Mouse (Mus musculus): Measurements from ENCODE around the gene Lig3. TPM values are rescaled to one million over a fixed set of nuclear protein-coding genes. Genes with fewer than 3 reads are reported as not detected.

The Lig3 gene
- 33.3 and 34.6 TPM in 2 replicates for polyA plus RNA-seq (2015; fragmentation: Nextera tagmentation; extraction: Ambion mirVana)

DNA sequence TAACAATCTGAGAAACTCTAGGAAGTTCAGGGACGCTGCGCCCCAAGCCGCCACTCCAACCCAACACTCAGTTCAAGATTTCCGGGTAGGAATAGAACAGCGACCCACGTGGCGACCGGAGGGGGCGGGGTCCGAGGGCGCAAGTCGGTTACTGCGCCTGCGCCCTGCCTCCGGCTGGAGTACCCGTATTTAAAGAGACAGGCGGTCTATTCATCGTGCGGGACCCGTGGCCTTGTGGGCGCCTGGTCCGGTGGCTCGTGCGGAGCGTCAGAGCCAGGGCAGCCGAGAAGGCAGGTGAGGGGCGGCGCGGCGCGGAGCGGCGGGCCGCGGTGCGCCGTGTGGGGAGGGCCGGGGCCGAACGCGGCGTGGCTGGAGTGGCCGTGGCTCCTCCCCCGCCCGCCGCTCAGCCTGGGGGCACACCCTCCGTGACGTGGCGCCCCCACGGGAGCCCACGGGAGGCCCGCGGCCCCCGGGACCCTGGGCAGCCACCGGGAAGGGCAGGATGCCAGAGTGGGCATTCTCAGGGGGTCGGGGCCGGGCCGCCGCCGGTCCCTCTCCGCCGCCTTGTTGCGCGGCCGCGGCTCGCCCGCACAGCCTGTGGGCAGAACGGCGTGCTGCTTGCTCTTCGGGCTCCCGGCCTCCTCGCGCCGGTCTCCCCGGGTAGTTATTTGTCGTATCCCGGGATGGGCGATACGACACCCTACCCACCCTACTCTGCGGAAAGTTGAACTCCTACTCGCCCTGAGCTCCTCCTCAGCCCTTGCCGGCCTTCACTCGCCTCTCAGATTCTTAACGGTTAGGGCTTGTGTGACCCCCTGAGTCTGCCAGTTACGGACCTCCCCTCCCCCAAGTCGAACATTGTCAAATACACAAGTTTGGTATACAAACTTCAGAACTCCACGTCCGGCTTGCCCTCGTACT is at the start of gene Lig3:
Gene Lig3, plus strand, starts transcription at position 126 of the 921 bp plus-strand sequence.
- ATAC-seq (replicated peaks; ENCODE audit: low FRiP score) = peak; percentile 94
- peak within 1 kb of the TSS; percentile 72 for H3K4me2 ChIP-seq
- WGBS = under 1% methylated on average over 80 of the region's 90 CpGs
- peak within 1 kb of the TSS; percentile 94 for H3K9ac ChIP-seq
- no peaks in the 10 kb centered on the region for H3K27me3 ChIP-seq
- H3K4me1 ChIP-seq = peaks cover 17% of the 10 kb centered on the region
- peak within 1 kb of the TSS; percentile 98 for H3K4me3 ChIP-seq (replicated peaks)
- H3K27ac ChIP-seq = peak within 1 kb of the TSS; percentile 97
- peaks cover 31% of the 10 kb centered on the region for H3K36me3 ChIP-seq
- H3K9me3 ChIP-seq (replicated peaks) = no peaks in the 10 kb centered on the region

DNA sequence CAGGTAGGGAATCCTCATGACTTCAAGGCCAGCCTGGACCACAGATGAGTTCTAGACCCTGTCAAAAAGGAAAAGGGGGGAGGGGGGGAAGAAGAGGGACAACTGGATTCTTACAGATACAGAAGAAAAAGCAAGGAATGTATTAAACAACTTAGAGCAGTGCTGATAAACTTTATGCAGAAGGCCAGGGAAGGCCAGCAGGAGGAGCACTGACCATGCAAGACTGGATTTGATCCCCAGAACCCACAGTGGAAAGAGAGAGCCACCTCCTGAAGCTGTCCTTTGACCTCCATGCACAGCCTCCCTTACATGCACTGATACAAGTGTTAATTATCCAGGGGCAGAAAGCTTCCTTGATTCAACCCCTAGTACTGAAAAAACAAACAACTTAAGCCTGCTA is 46.7 kb upstream of the Lig3 start:
- no peaks in the 10 kb centered on the region for H3K9me3 ChIP-seq (replicated peaks)
- no peaks in the 10 kb centered on the region for H3K4me1 ChIP-seq
- H3K4me3 ChIP-seq (replicated peaks) = no peak overlapping the region
- no peak overlapping the region for H3K4me2 ChIP-seq
- no peak overlapping the region for H3K27ac ChIP-seq
- H3K36me3 ChIP-seq = no peaks in the 10 kb centered on the region
- no peaks in the 10 kb centered on the region for H3K27me3 ChIP-seq
- no peak overlapping the region for H3K9ac ChIP-seq
- no peak for ATAC-seq (replicated peaks; ENCODE audit: low FRiP score)

DNA sequence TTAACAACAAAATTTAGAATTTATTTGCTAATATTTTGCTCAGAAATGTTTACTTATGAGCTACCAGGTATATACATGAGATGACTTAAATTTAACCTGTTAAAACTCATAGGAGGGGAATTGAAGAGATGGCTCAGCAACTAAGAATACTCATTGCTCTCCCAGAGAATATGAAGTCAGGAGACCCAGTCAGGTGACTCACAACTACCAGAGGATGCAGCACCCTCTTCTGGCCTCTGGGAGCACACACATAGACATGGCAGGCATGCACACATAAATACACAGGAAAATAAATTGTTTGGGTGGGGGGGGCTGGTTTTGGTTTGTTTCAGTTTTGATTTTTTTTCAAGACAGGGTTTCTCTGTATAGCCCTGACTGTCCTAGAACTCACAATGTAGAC is 41.9 kb upstream of the Lig3 start:
- Histone ChIP-seq H3K4me2 (no peak overlapping the region), H3K27me3 (no peaks in the 10 kb centered on the region), H3K4me1 (no peaks in the 10 kb centered on the region), H3K9me3 (replicated peaks) (no peaks in the 10 kb centered on the region), H3K27ac (no peak overlapping the region), H3K9ac (no peak overlapping the region), H3K36me3 (no peaks in the 10 kb centered on the region), H3K4me3 (replicated peaks) (no peak overlapping the region)
- no peak for ATAC-seq (replicated peaks; ENCODE audit: low FRiP score)

DNA sequence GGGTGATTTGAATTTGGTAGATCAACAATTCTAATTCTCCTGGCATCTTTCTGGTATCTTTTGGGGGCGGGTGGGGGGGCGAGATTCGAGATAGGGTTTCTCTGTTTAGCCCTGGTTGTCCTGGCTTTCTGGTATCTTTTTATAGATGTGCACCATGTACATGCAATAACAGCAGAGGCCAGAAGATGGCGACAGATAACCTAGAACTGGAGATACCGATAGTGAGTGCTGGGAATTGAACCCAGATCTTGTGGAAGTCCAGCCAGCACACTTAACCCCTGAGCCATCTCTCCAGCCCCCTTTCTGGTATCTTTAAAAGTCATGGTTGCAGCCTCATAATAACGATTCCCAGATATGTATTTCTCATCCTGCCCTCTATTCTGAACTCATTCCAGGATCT is 34.8 kb upstream of the Lig3 start:
- Histone ChIP-seq H3K9me3 (replicated peaks) (no peaks in the 10 kb centered on the region), H3K27me3 (no peaks in the 10 kb centered on the region), H3K36me3 (no peaks in the 10 kb centered on the region), H3K4me3 (replicated peaks) (no peak overlapping the region), H3K9ac (no peak overlapping the region), H3K27ac (no peak overlapping the region), H3K4me1 (no peaks in the 10 kb centered on the region), H3K4me2 (no peak overlapping the region)
- ATAC-seq (replicated peaks; ENCODE audit: low FRiP score) = no peak
- WGBS = 36% methylated on average over 6 of the region's 6 CpGs

DNA sequence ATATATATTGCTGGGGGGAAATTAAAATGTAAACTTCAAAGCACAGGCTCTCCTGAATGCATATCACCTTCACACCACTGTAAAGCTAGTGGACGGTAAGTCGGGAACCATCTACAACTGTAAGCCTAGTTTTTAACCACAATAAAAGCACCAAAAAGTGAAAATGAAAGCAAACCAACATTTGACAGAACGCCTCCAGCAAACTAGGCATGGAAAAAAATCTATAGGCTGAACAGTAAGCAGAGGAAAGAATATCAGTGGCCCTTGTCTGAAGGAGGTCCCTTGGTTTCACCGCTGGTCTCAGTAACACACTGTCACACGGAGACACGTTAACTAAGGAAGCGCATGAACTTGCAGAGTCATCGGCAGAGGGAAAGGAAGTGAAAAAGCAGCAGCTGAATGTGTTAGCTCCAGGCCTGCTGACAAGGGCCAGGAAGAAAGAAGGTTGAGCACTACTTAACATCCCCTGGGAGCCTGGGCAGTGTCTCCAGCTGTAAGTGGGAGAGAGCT is 34.0 kb upstream of the Lig3 start:
- no peaks in the 10 kb centered on the region for H3K36me3 ChIP-seq
- no peak for ATAC-seq (replicated peaks; ENCODE audit: low FRiP score)
- no peak overlapping the region for H3K4me3 ChIP-seq (replicated peaks)
- H3K27me3 ChIP-seq = no peaks in the 10 kb centered on the region
- no peaks in the 10 kb centered on the region for H3K9me3 ChIP-seq (replicated peaks)
- no peak overlapping the region for H3K9ac ChIP-seq
- no peaks in the 10 kb centered on the region for H3K4me1 ChIP-seq
- no peak overlapping the region for H3K4me2 ChIP-seq
- no peak overlapping the region for H3K27ac ChIP-seq
- 76% methylated on average over 8 of the region's 8 CpGs for WGBS

DNA sequence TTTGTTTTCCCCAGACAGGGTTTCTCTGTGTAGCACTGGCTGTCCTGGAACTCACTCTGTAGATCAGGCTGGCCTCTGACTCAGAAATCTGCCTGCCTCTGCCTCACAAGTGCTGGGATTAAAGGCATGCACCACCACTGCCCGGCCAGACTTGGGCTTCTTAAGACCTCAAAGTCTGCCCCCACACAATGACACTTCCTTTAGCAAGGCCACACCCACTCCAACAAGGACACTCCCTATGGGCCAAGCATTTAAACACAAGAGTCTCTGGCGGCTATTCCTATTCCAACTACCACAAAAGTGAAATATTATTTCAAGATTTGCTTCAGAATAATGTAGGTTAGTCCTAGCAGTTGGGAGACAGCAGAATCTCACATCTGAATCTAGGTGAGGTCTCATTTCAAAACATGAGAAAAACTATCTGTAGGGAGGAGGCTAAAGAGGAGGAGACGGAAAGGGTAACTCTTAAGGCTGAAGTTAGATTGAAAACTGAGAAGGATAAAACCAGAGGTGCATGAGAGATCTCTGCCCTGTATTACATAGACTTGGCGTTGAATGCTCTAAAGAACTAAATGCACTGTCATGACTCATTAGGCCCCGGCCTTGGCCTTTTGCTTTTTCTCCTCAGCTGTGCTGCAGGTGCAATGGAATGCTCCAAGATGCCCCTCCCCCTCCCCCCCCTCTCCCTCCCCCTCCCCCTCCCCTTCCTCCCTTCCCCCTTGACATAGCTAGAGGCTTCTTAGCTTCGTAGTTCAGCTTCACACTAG is 28.4 kb upstream of the Lig3 start:
- H3K4me1 ChIP-seq = no peaks in the 10 kb centered on the region
- no peaks in the 10 kb centered on the region for H3K9me3 ChIP-seq (replicated peaks)
- 49% methylated on average over 6 of the region's 6 CpGs for WGBS
- no peak overlapping the region for H3K27ac ChIP-seq
- H3K4me2 ChIP-seq = no peak overlapping the region
- H3K36me3 ChIP-seq = no peaks in the 10 kb centered on the region
- no peak for ATAC-seq (replicated peaks; ENCODE audit: low FRiP score)
- no peak overlapping the region for H3K9ac ChIP-seq
- no peak overlapping the region for H3K4me3 ChIP-seq (replicated peaks)
- H3K27me3 ChIP-seq = peaks cover under 1% of the 10 kb centered on the region; the same call in 1 of the 2 replicates

DNA sequence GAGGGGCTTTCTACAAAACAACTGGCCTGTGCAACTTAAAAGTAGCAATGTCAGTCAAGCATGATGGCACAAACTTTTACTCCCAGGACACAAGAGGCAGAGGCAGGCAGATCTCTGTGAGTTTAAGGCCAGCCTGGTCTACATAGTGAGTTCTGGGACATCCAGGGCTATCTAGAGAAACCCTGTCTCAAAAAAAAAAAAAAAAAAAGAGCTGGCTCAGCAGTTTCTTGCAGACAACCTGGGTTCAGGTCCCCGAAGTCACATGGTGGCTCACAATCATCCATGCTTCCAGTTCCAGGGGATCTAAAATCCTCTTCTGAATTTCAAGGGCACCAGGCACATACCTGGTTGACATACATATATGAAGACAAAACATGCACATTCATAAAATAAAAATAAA is 25.0 kb upstream of the Lig3 start:
- H3K27ac ChIP-seq = no peak overlapping the region
- H3K4me2 ChIP-seq = no peak overlapping the region
- H3K36me3 ChIP-seq = no peaks in the 10 kb centered on the region
- no peaks in the 10 kb centered on the region for H3K9me3 ChIP-seq (replicated peaks)
- WGBS = 93% methylated on average over 1 of the region's 1 CpGs
- H3K4me3 ChIP-seq (replicated peaks) = no peak overlapping the region
- peaks cover 9% of the 10 kb centered on the region for H3K27me3 ChIP-seq
- no peak overlapping the region for H3K9ac ChIP-seq
- ATAC-seq (replicated peaks; ENCODE audit: low FRiP score) = no peak
- no peaks in the 10 kb centered on the region for H3K4me1 ChIP-seq

DNA sequence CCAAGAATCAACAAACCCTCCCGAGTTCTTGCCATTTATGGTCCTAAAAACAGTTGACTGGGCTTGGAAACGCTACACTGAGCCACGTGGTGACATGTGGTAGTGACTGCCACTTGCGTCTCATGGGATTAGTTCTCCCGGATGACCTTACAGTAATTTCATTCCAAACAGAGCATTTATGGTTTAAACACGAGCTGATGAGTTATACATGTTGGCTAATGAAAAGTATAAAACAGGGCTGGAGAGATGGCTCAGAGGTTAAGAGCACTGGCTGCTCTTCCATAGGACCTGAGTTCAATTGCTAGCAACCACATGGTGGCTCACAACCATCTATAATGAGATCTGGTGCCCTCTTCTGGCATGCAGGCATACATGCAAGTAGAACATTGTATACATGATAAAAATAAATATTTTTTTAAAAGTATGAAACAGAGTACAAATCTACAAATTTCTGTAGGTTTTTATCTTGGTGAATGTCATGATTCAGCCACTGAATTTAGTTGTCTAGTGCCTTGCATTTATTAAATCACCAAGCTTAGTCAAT is 18.6 kb upstream of the Lig3 start:
- no peak for ATAC-seq (replicated peaks; ENCODE audit: low FRiP score)
- Histone ChIP-seq H3K36me3 (peaks cover 3% of the 10 kb centered on the region), H3K9me3 (replicated peaks) (no peaks in the 10 kb centered on the region), H3K9ac (no peak overlapping the region), H3K4me1 (peaks cover 22% of the 10 kb centered on the region), H3K27me3 (peaks cover 9% of the 10 kb centered on the region), H3K4me2 (no peak overlapping the region), H3K27ac (no peak overlapping the region), H3K4me3 (replicated peaks) (no peak overlapping the region)
- 84% methylated on average over 6 of the region's 6 CpGs for WGBS

DNA sequence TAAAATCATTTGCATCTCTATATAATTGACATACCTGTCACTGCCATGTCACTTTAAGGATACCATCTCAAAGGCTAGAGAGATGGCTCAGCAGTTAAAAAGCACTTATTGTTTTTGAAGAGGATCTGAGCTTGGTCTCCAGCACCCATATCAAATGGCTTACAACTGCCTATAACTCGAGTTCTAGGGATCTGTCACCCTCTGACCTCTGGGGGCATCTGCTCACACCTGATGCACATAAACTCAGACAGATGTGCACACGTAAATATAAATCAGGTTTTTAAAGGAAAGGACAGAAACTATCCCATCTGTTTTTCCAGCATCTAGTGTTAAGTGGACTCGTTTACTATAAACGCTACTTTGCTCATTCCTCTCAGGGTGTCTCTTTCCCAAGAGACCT is 17.6 kb upstream of the Lig3 start:
- ATAC-seq (replicated peaks; ENCODE audit: low FRiP score) = no peak
- Histone ChIP-seq H3K9me3 (replicated peaks) (no peaks in the 10 kb centered on the region), H3K36me3 (peaks cover 3% of the 10 kb centered on the region), H3K4me3 (replicated peaks) (peak overlapping the region; percentile 76), H3K9ac (peak overlapping the region; percentile 93), H3K27me3 (peaks cover 3% of the 10 kb centered on the region), H3K27ac (peak overlapping the region; percentile 96), H3K4me1 (peaks cover 22% of the 10 kb centered on the region), H3K4me2 (peak overlapping the region; percentile 88)
- WGBS = 7% methylated on average over 4 of the region's 4 CpGs

DNA sequence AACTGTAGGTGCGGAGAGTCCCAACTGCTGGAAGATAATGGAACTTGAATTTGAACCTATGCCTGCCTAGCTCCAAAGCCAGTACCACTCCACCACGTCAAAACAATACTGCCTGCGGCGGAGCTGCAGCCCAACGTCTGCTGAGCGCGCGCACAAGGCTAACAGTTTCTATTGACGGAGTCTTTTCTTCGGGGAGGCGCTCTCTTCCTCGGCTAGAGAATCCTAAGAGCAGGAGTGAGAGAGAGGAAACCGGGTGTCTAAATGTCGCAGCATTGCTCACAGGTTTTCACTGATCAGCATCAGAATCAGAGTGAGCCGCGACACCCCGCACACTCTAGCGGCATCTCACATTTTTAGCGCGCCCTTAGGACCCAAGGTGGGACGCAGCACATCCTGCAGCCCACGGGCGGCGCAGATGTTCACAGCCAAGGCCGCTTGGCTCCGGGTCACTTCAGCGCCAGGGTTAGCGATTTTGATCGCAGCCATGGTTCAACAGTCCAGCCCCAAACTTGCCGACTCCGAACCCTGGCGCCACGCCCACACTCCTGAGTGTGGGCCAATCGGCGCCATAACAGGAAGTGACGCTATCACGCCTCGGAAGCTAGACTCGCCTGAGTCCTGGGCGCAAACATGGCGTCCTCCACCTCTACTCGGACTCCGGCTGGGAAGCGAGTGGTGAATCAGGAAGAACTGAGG is 17.0 kb upstream of the Lig3 start, which contains the start of the genes Cct6b and Zfp830:
Gene Cct6b, minus strand, starts transcription at position 580 of the 696 bp plus-strand sequence.
Gene Zfp830, plus strand, starts transcription at position 604 of the 696 bp plus-strand sequence.
- Histone ChIP-seq H3K27me3 (peaks cover 3% of the 10 kb centered on the region; the same call in 1 of the 2 replicates), H3K27ac (peak within 1 kb of the TSS; percentile 96), H3K9ac (peak within 1 kb of the TSS; percentile 93), H3K9me3 (replicated peaks) (no peaks in the 10 kb centered on the region), H3K36me3 (peaks cover 10% of the 10 kb centered on the region), H3K4me2 (peak within 1 kb of the TSS; percentile 88), H3K4me1 (peaks cover 22% of the 10 kb centered on the region), H3K4me3 (replicated peaks) (peak within 1 kb of the TSS; percentile 76)
- WGBS = under 1% methylated on average over 44 of the region's 44 CpGs
- peak; percentile 99 for ATAC-seq (replicated peaks; ENCODE audit: low FRiP score)

DNA sequence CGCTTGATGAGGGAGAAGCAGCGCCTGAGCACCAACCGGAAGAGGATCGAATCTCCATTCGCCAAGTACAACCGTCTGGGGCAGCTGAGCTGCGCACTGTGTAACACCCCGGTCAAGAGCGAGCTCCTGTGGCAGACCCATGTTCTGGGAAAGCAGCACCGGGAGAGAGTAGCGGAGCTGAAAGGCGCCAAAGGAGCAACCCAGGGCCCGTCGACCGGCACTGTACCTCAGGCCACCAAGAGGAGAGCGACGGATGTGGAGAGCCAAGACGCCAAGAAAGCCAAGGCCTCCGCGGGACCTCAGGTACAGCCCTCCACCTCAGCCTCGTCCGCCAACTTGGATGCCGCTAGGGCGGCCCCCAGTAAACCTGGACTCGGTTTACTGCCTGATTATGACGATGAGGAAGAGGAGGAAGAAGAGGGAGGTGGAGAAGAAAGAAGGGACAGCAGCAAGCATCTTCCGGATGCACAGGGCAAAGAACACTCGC is 16.4 kb upstream of the Lig3 start:
- H3K36me3 ChIP-seq = peaks cover 14% of the 10 kb centered on the region
- peak overlapping the region; percentile 93 for H3K9ac ChIP-seq
- WGBS = under 1% methylated on average over 28 of the region's 28 CpGs
- peaks cover 22% of the 10 kb centered on the region for H3K4me1 ChIP-seq
- peak overlapping the region; percentile 76 for H3K4me3 ChIP-seq (replicated peaks)
- peak; percentile 78 for ATAC-seq (replicated peaks; ENCODE audit: low FRiP score)
- H3K9me3 ChIP-seq (replicated peaks) = no peaks in the 10 kb centered on the region
- peaks cover 3% of the 10 kb centered on the region; the same call in 1 of the 2 replicates for H3K27me3 ChIP-seq
- peak overlapping the region; percentile 96 for H3K27ac ChIP-seq
- peak overlapping the region; percentile 88 for H3K4me2 ChIP-seq
